Mouse (Mus musculus) liver, embryonic 12.5 days (tissue): ENCODE measurements around the gene Bfsp2. TPM values are rescaled to one million over a fixed set of nuclear protein-coding genes. Genes with fewer than 3 reads are reported as not detected.

Source experiments
- ATAC-seq: fragments of 200-750 bp; cut with Nextera tagmentation; 2 replicates; pipeline ENCODE4 v1.8.0; 2017; ENCODE audit warnings: moderate number of reproducible peaks, mild to moderate bottlenecking, moderate library complexity
- H3K27ac ChIP-seq: fragments of 300-500 bp; sonication (generic); 2 replicates; pipeline ENCODE4 v1.5.1; 2016; ENCODE audit warnings: mild to moderate bottlenecking
- H3K27me3 ChIP-seq: fragments of 300-500 bp; sonication (generic); replicated peaks from 2 replicates; pipeline ENCODE4 v1.6.1; 2016; ENCODE audit warnings: mild to moderate bottlenecking, moderate library complexity
- H3K36me3 ChIP-seq: fragments of 300-500 bp; sonication (generic); 2 replicates; pipeline ENCODE4 v1.6.1; 2016; ENCODE audit warnings: mild to moderate bottlenecking, moderate library complexity
- H3K4me1 ChIP-seq: fragments of 300-500 bp; sonication (generic); 2 replicates; pipeline ENCODE4 v1.6.1; 2016
- H3K4me2 ChIP-seq: fragments of 300-500 bp; sonication (generic); 2 replicates; pipeline ENCODE4 v1.6.1; 2016; ENCODE audit warnings: mild to moderate bottlenecking, moderate library complexity
- H3K4me3 ChIP-seq: fragments of 300-500 bp; sonication (generic); 2 replicates; pipeline ENCODE4 v1.5.1; 2016; ENCODE audit warnings: mild to moderate bottlenecking, moderate library complexity
- H3K9ac ChIP-seq: fragments of 300-500 bp; sonication (generic); 2 replicates; pipeline ENCODE4 v1.6.1; 2016; ENCODE audit warnings: mild to moderate bottlenecking, moderate library complexity
- H3K9me3 ChIP-seq: fragments of 300-500 bp; sonication (generic); replicated peaks from 2 replicates; pipeline ENCODE4 v1.6.1; 2016; ENCODE audit warnings: mild to moderate bottlenecking, moderate library complexity
- WGBS: fragments of 180-500 bp; shearing (Covaris S2); methylation state at CpG from one replicate; pipeline ENCODE4 v1.1.7; 2016; ENCODE audit not compliant: insufficient replicate concordance; 5-methylcytosine and 5-hydroxymethylcytosine counted together
- polyA plus RNA-seq: library from polyadenylated mRNA; unstranded; fragments of >200 nt; fragmentation: Nextera tagmentation; extraction: Ambion mirVana; gene quantifications from 2 replicates; pipeline ENCODE4 v1.2.1, GENCODE M21; 2016

The Bfsp2 gene
- polyA plus RNA-seq, 1 experiment from 2014 or later: 0.62 TPM

DNA sequence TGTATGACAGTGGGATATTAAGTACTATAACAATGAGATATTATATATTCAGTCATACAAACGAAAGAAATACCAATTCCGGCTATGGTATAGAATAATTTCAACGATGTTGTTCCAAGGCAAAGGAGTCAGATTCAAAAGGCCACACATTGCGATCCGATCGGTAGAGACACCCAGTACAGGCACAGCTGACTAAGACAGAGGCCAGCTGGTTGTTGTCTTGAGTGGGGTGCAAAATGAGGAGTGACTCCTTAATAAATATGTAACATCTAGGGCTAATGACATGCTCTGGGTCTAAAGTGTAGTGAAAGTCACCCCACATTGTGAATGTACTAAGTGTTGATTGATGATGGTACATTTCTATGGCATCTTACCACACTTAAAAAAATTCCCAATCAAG is 91.0 kb downstream of the Bfsp2 start:
- H3K9ac ChIP-seq: no peak overlapping the region
- no peaks in the 10 kb centered on the region for H3K9me3 ChIP-seq
- no peaks in the 10 kb centered on the region for H3K36me3 ChIP-seq
- no peaks in the 10 kb centered on the region for H3K4me1 ChIP-seq
- H3K4me3 ChIP-seq: no peak overlapping the region
- no peak for ATAC-seq
- no peak overlapping the region for H3K4me2 ChIP-seq
- WGBS: 83% methylated on average over 6 of the region's 6 CpGs
- no peak overlapping the region for H3K27ac ChIP-seq
- H3K27me3 ChIP-seq: no peaks in the 10 kb centered on the region

DNA sequence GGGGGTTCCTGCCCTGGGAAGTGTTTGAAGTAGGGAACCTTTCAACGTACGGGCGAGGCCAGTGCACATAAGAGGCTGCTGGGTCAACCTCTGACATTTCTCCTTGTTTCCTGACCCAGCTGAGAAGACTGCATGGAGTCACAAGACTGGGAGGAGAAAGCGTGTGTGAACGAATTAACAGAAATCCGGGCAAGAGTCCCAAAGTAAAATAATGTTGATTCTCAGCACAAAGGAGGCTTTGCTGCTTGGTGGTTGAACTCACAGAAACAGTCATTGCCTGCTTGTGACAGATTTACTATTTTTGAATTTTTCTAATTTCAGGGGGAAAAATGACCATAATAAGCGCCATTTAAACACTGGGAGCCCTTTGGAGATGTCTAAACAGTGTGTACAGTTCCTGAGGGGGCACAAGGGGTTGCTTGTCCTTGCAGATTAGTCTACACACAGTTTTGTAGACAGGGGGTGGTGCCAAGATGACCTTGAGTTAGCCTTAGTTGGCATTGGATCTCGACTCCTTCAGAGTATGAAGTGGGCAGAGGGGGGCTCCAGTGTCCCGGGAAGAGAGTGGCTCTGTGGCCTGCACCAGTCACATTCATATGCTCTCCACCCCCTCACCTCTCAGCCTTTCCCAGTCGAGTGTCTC is 93.1 kb downstream of the Bfsp2 start:
- Histone ChIP-seq H3K4me2 (no peak overlapping the region), H3K9me3 (no peaks in the 10 kb centered on the region), H3K4me3 (no peak overlapping the region), H3K36me3 (no peaks in the 10 kb centered on the region), H3K27ac (no peak overlapping the region), H3K27me3 (no peaks in the 10 kb centered on the region), H3K9ac (no peak overlapping the region), H3K4me1 (no peaks in the 10 kb centered on the region)
- no peak for ATAC-seq
- WGBS: 65% methylated on average over 10 of the region's 10 CpGs

- no peak overlapping the region for H3K4me2 ChIP-seq
- 62% methylated on average over 5 of the region's 5 CpGs for WGBS
- H3K4me3 ChIP-seq: no peak overlapping the region
- H3K4me1 ChIP-seq: no peaks in the 10 kb centered on the region
- H3K9me3 ChIP-seq: no peaks in the 10 kb centered on the region
- no peak overlapping the region for H3K27ac ChIP-seq
- H3K36me3 ChIP-seq: no peaks in the 10 kb centered on the region
- no peak for ATAC-seq
- H3K9ac ChIP-seq: no peak overlapping the region
- H3K27me3 ChIP-seq: no peaks in the 10 kb centered on the region
Measured at GRCm38 (mm10) chr9:103386573-103386972, 93.6 kb downstream of the Bfsp2 start.

- no peaks in the 10 kb centered on the region for H3K4me1 ChIP-seq
- no peak for ATAC-seq
- no peak overlapping the region for H3K9ac ChIP-seq
- no peak overlapping the region for H3K27ac ChIP-seq
- H3K9me3 ChIP-seq: no peaks in the 10 kb centered on the region
- 27% methylated on average over 1 of the region's 1 CpGs for WGBS
- H3K4me3 ChIP-seq: no peak overlapping the region
- H3K4me2 ChIP-seq: no peak overlapping the region
- H3K36me3 ChIP-seq: no peaks in the 10 kb centered on the region
- H3K27me3 ChIP-seq: no peaks in the 10 kb centered on the region
Measured at GRCm38 (mm10) chr9:103385600-103385999, 94.6 kb downstream of the Bfsp2 start.

DNA sequence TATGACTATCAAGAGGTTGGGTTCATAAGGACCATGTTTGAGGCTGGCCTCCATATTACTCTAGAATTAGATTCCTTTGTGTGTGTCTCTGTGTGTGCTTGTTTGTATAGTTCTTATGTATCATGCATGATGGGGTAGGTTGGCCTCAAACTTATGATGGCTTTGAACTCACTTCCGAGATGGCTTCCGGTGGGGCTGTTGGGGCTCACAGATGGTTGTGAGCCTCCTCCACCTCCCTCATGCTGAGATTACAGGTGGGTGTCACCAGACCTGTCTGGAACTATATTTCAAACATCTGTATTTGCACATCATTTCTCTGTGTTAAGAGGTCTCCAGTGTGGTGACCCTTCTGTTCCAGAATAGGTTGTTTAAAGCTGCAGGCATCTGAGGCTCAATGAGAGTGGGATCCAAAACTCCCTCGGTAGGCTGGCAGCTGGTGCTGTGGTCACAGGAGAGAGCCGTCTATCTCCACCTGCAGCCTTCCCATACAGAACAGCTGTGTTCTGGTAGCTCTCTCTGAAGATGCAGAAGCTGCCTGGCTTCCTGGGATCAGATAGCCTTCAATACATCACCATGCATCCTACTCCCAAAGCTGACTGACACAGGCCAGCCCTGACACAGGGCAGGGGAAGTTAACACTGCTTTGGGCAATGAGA is 96.0 kb downstream of the Bfsp2 start:
- Histone ChIP-seq H3K9ac (no peak overlapping the region), H3K27me3 (no peaks in the 10 kb centered on the region), H3K27ac (no peak overlapping the region), H3K4me1 (no peaks in the 10 kb centered on the region), H3K4me3 (no peak overlapping the region), H3K36me3 (no peaks in the 10 kb centered on the region), H3K9me3 (no peaks in the 10 kb centered on the region), H3K4me2 (no peak overlapping the region)
- 70% methylated on average over 4 of the region's 4 CpGs for WGBS
- ATAC-seq: no peak

DNA sequence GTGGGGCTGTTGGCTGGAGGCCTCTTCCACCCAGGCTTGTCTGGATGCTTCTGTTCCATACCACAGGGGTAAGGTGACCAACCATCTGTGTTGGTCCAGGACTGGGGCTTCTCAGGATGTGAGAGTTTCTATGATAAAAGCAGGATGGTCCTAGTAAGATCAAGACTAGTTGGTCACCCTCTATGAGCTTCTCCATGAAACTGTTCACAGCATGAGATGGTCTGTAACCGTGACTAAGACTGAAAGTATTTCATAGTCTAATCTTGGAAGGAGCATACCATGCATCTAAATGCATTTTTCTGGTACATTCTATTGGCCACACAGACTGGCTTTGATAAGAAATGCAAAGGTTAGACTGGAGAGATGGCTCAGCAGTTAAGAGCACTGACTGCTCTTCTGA is 96.6 kb downstream of the Bfsp2 start:
- H3K4me3 ChIP-seq: no peak overlapping the region
- no peaks in the 10 kb centered on the region for H3K4me1 ChIP-seq
- no peak overlapping the region for H3K9ac ChIP-seq
- no peaks in the 10 kb centered on the region for H3K27me3 ChIP-seq
- 68% methylated on average over 1 of the region's 1 CpGs for WGBS
- no peak for ATAC-seq
- no peaks in the 10 kb centered on the region for H3K9me3 ChIP-seq
- no peaks in the 10 kb centered on the region for H3K36me3 ChIP-seq
- H3K4me2 ChIP-seq: no peak overlapping the region
- H3K27ac ChIP-seq: no peak overlapping the region

GRCm38 (mm10) chr9:103382989-103383388 is 97.2 kb downstream of the Bfsp2 start:
- Histone ChIP-seq H3K27ac (no peak overlapping the region), H3K4me1 (no peaks in the 10 kb centered on the region), H3K4me3 (no peak overlapping the region), H3K27me3 (no peaks in the 10 kb centered on the region), H3K9ac (no peak overlapping the region), H3K36me3 (no peaks in the 10 kb centered on the region), H3K4me2 (no peak overlapping the region), H3K9me3 (no peaks in the 10 kb centered on the region)
- WGBS: 35% methylated on average over 6 of the region's 6 CpGs
- no peak for ATAC-seq

- WGBS: 72% methylated on average over 4 of the region's 4 CpGs
- no peak overlapping the region for H3K4me2 ChIP-seq
- no peaks in the 10 kb centered on the region for H3K27me3 ChIP-seq
- no peak overlapping the region for H3K4me3 ChIP-seq
- no peaks in the 10 kb centered on the region for H3K9me3 ChIP-seq
- H3K27ac ChIP-seq: no peak overlapping the region
- no peaks in the 10 kb centered on the region for H3K36me3 ChIP-seq
- no peak overlapping the region for H3K9ac ChIP-seq
- H3K4me1 ChIP-seq: no peaks in the 10 kb centered on the region
- ATAC-seq: no peak
Measured at GRCm38 (mm10) chr9:103380566-103380965, 99.7 kb downstream of the Bfsp2 start.

- H3K9ac ChIP-seq: no peak overlapping the region
- H3K9me3 ChIP-seq: no peaks in the 10 kb centered on the region
- no peak overlapping the region for H3K4me2 ChIP-seq
- H3K27ac ChIP-seq: no peak overlapping the region
- no peaks in the 10 kb centered on the region for H3K4me1 ChIP-seq
- 72% methylated on average over 9 of the region's 9 CpGs for WGBS
- H3K4me3 ChIP-seq: no peak overlapping the region
- no peaks in the 10 kb centered on the region for H3K27me3 ChIP-seq
- ATAC-seq: no peak
- no peaks in the 10 kb centered on the region for H3K36me3 ChIP-seq
Measured at GRCm38 (mm10) chr9:103379199-103379598, 101.0 kb downstream of the Bfsp2 start.

DNA sequence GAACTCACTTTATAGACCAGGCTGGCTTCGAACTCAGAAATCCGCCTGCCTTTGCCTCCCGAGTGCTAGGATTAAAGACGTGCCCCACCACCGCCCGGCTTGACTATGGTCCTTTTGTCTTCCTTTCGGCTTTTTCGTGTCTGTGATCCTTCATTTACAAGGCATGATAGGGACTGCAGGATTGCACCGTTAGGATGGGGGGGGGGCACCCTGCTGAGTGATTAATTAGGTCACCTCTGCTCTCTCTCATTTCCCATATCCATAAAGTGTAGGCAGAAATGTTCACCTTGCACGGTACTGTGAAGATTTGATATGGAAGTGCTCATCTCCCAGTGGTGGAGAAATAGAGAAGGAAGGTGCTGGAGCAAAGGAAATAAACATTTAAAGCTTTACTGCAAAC is 101.5 kb downstream of the Bfsp2 start:
- no peak for ATAC-seq
- Histone ChIP-seq H3K9ac (no peak overlapping the region), H3K27ac (no peak overlapping the region), H3K4me2 (no peak overlapping the region), H3K4me3 (no peak overlapping the region), H3K4me1 (no peaks in the 10 kb centered on the region), H3K36me3 (no peaks in the 10 kb centered on the region), H3K9me3 (no peaks in the 10 kb centered on the region), H3K27me3 (no peaks in the 10 kb centered on the region)
- 70% methylated on average over 10 of the region's 10 CpGs for WGBS

GRCm38 (mm10) chr9:103376346-103377320 is 103.6 kb downstream of the Bfsp2 start:
- Histone ChIP-seq H3K9me3 (no peaks in the 10 kb centered on the region), H3K4me1 (no peaks in the 10 kb centered on the region), H3K4me3 (no peak overlapping the region), H3K9ac (no peak overlapping the region), H3K4me2 (no peak overlapping the region), H3K27me3 (no peaks in the 10 kb centered on the region), H3K27ac (no peak overlapping the region), H3K36me3 (no peaks in the 10 kb centered on the region)
- ATAC-seq: no peak
- WGBS: 53% methylated on average over 7 of the region's 7 CpGs
